Mouse (Mus musculus): ENCODE data around the gene Iqcg. TPM values are rescaled to one million over a fixed set of nuclear protein-coding genes. Genes with fewer than 3 reads are reported as not detected.

Gene Iqcg
- polyA plus RNA-seq, 1 experiment from 2014 or later, result 1.2 TPM

DNA sequence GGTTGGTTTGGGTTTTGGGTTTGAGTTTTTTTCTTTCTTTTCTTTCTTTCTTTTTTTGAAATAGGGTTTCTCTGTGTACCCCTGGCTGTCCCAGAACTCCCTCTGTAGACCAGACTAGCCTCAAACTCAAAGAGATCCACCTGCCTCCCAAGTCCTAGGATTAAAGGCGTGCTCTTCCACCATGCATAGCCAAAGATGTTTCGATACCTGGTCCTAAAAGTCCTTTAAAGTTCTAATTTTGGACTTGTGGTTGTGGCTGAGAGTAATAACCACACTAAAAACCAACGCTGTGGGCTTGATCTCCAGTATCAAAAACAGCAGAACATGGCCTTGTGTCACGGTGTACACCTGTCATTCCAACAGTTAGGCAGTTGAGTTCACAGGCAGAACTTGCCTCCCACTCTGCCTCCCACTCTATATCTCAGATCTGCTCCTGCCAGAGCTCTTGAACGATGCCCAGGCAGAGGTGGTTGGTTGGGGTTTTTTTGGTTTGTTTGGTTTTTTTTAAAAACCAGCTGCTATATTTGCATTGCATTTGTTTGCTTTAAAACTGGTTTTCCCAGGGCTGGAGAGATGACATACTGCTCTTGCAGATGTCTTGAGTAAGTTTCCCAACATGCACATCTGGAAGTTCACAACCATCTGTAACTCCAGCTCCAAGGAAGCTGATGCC, 38.2 kb downstream of the Iqcg start:
- Histone ChIP-seq H3K27ac (ENCODE audit: low read depth) (no peak overlapping the region), H3K27me3 (replicated peaks; ENCODE audit: control insufficient read depth, insufficient read depth, low read length) (no peaks in the 10 kb centered on the region), H3K4me3 (ENCODE audit: low read depth, low read length) (no peak overlapping the region), H3K9ac (ENCODE audit: low read length) (no peak overlapping the region), H3K36me3 (ENCODE audit: control insufficient read depth, insufficient read depth, low read length) (peaks cover 27% of the 10 kb centered on the region), H3K4me1 (replicated peaks; ENCODE audit: control insufficient read depth, insufficient read depth, low read length) (no peaks in the 10 kb centered on the region), H3K9me3 (ENCODE audit: control insufficient read depth, low read length) (no peaks in the 10 kb centered on the region), H3K4me2 (ENCODE audit: low read length) (no peak overlapping the region)
- ATAC-seq (replicated peaks; ENCODE audit: low FRiP score, low TSS enrichment, low read depth) (no peak), DNase-seq (ENCODE audit: low spot score) (no peak)
- WGBS, result 72% methylated on average over 5 of the region's 5 CpGs

DNA sequence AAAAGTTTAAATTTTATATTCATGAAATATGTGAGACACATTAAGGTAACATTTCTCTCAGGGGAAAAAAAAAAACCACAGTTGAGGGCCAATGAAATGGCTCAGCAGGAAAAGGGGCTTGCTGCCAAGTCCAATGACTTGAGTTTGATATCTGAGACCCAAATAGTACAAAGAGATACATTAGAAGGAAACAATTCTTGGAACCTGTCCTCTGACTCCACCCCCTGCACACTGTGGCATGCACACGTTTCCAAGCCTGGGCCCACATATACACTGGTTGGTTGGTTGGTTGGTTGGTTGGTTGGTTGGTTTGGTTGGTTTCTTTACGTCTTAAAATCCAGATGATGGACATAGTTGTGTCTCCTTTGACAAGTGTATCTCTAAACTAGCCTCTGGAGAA, 40.0 kb downstream of the Iqcg start:
- Histone ChIP-seq H3K9me3 (ENCODE audit: control insufficient read depth, low read length) (no peaks in the 10 kb centered on the region), H3K27ac (ENCODE audit: low read depth) (no peak overlapping the region), H3K27me3 (replicated peaks; ENCODE audit: control insufficient read depth, insufficient read depth, low read length) (no peaks in the 10 kb centered on the region), H3K9ac (ENCODE audit: low read length) (no peak overlapping the region), H3K4me1 (replicated peaks; ENCODE audit: control insufficient read depth, insufficient read depth, low read length) (no peaks in the 10 kb centered on the region), H3K4me2 (ENCODE audit: low read length) (no peak overlapping the region), H3K36me3 (ENCODE audit: control insufficient read depth, insufficient read depth, low read length) (peaks cover 39% of the 10 kb centered on the region), H3K4me3 (ENCODE audit: low read depth, low read length) (no peak overlapping the region)
- ATAC-seq (replicated peaks; ENCODE audit: low FRiP score, low TSS enrichment, low read depth), result no peak
- 90% methylated on average over 2 of the region's 2 CpGs for WGBS
- no peak for DNase-seq (ENCODE audit: low spot score)

DNA sequence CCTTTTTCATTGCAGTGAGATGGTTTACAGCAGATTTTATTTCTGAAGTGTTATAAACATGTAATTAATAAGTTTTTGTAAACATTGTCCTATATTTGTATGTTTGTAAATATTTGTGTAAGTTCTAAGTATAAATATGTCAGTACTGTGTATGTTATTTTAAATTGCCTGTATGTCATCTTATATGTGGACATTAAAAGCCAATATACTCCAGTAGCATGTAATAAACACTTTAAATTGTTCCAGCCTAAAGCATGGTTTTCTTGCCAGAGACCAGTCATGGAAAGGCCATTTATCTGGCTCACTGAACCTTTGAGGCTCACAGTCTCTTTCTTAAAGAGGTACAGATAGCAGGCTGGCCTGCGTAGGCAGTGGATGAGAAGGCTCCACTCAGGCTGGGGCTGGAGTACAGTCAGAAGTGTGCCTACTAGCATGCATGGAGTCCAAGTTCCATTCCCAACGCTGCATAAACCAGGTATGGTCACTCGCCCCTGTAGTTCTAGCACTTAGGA, 40.6 kb downstream of the Iqcg start:
- Histone ChIP-seq H3K4me3 (ENCODE audit: low read depth, low read length) (no peak overlapping the region), H3K27ac (ENCODE audit: low read depth) (no peak overlapping the region), H3K9me3 (ENCODE audit: control insufficient read depth, low read length) (no peaks in the 10 kb centered on the region), H3K4me1 (replicated peaks; ENCODE audit: control insufficient read depth, insufficient read depth, low read length) (no peaks in the 10 kb centered on the region), H3K9ac (ENCODE audit: low read length) (no peak overlapping the region), H3K36me3 (ENCODE audit: control insufficient read depth, insufficient read depth, low read length) (peaks cover 40% of the 10 kb centered on the region), H3K27me3 (replicated peaks; ENCODE audit: control insufficient read depth, insufficient read depth, low read length) (no peaks in the 10 kb centered on the region), H3K4me2 (ENCODE audit: low read length) (no peak overlapping the region)
- no peak for DNase-seq (ENCODE audit: low spot score)
- whole genome bisulfite sequencing, result 90% methylated on average over 3 of the region's 3 CpGs
- ATAC-seq (replicated peaks; ENCODE audit: low FRiP score, low TSS enrichment, low read depth), result no peak

DNA sequence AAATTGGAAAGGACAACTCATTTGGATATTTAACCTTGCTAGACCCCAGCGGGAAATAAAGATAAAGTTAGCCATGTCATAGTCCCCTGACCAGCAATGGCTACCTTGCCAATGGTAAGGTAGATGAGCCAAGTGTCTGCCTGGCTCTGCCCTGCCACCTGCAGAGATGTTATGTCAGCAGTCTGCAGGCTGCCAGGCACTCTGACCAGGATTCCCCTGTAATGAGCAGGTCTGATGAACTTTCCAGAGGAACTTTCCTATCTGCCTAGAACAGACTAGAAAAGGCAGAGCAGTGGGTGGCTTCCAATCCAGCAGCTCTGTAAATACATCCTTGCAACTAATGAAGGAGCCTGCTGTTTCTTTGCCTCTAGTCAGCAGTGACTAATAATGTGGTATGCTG, 41.1 kb downstream of the Iqcg start:
- Histone ChIP-seq H3K9me3 (ENCODE audit: control insufficient read depth, low read length) (no peaks in the 10 kb centered on the region), H3K27me3 (replicated peaks; ENCODE audit: control insufficient read depth, insufficient read depth, low read length) (no peaks in the 10 kb centered on the region), H3K27ac (ENCODE audit: low read depth) (no peak overlapping the region), H3K4me3 (ENCODE audit: low read depth, low read length) (no peak overlapping the region), H3K36me3 (ENCODE audit: control insufficient read depth, insufficient read depth, low read length) (peaks cover 45% of the 10 kb centered on the region), H3K9ac (ENCODE audit: low read length) (no peak overlapping the region), H3K4me1 (replicated peaks; ENCODE audit: control insufficient read depth, insufficient read depth, low read length) (no peaks in the 10 kb centered on the region), H3K4me2 (ENCODE audit: low read length) (no peak overlapping the region)
- WGBS, result 91% methylated on average over 1 of the region's 1 CpGs
- DNase-seq (ENCODE audit: low spot score) (no peak), ATAC-seq (replicated peaks; ENCODE audit: low FRiP score, low TSS enrichment, low read depth) (no peak)

DNA sequence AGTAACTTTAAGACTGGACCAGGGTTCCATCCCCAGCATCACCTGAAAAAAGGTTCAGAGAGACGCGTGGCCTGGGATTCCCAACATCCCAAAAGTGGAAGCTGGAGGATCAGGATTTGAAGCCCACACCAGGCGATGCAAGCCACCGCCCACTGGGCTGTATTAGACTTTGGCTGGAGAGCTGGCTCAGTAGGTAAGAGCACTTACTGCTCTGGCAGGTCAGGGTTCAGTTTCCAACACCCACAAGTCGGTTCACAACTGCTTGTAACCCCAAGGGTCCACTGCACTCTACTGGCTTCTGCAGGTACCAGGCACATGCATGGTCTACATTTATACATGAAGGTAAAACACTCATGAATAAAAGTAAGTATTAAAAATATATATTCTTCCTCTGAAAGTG, 42.2 kb downstream of the Iqcg start:
- Histone ChIP-seq H3K4me3 (ENCODE audit: low read depth, low read length) (no peak overlapping the region), H3K9ac (ENCODE audit: low read length) (no peak overlapping the region), H3K27me3 (replicated peaks; ENCODE audit: control insufficient read depth, insufficient read depth, low read length) (no peaks in the 10 kb centered on the region), H3K27ac (ENCODE audit: low read depth) (no peak overlapping the region), H3K9me3 (ENCODE audit: control insufficient read depth, low read length) (no peaks in the 10 kb centered on the region), H3K4me2 (ENCODE audit: low read length) (no peak overlapping the region), H3K36me3 (ENCODE audit: control insufficient read depth, insufficient read depth, low read length) (peaks cover 55% of the 10 kb centered on the region), H3K4me1 (replicated peaks; ENCODE audit: control insufficient read depth, insufficient read depth, low read length) (no peaks in the 10 kb centered on the region)
- DNase-seq (ENCODE audit: low spot score) (no peak), ATAC-seq (replicated peaks; ENCODE audit: low FRiP score, low TSS enrichment, low read depth) (no peak)
- WGBS, result 93% methylated on average over 5 of the region's 5 CpGs

DNA sequence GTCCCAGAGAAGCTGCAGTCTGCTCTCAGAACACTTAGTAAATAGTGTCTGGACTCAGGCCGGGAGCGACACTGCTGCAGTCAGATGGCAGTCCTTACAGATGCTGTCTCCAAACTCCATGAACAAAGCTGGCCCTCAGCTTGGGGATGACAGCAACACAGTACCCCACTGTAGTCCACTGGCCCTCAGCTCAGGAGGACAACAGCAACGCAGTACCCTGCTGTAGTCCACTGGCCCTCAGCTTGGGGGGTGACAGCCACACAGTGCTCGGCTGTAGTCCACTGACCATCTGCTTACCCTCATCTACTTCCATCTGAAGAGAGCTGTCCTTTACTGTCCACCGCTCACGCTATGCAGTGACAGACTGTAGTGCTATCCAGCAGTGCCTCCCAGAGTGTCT, 45.9 kb downstream of the Iqcg start:
- no peaks in the 10 kb centered on the region for H3K4me1 ChIP-seq (replicated peaks; ENCODE audit: control insufficient read depth, insufficient read depth, low read length)
- no peak for DNase-seq (ENCODE audit: low spot score)
- no peak overlapping the region for H3K9ac ChIP-seq (ENCODE audit: low read length)
- H3K4me3 ChIP-seq (ENCODE audit: low read depth, low read length), result no peak overlapping the region
- ATAC-seq (replicated peaks; ENCODE audit: low FRiP score, low TSS enrichment, low read depth), result no peak
- no peaks in the 10 kb centered on the region for H3K9me3 ChIP-seq (ENCODE audit: control insufficient read depth, low read length)
- no peak overlapping the region for H3K27ac ChIP-seq (ENCODE audit: low read depth)
- H3K4me2 ChIP-seq (ENCODE audit: low read length), result no peak overlapping the region
- peaks cover 84% of the 10 kb centered on the region for H3K36me3 ChIP-seq (ENCODE audit: control insufficient read depth, insufficient read depth, low read length)
- WGBS, result 93% methylated on average over 6 of the region's 6 CpGs
- H3K27me3 ChIP-seq (replicated peaks; ENCODE audit: control insufficient read depth, insufficient read depth, low read length), result no peaks in the 10 kb centered on the region

- ATAC-seq (replicated peaks; ENCODE audit: low FRiP score, low TSS enrichment, low read depth) (no peak), DNase-seq (ENCODE audit: low spot score) (no peak)
- no peak overlapping the region for H3K4me3 ChIP-seq (ENCODE audit: low read depth, low read length)
- WGBS, result 93% methylated on average over 7 of the region's 7 CpGs
- no peaks in the 10 kb centered on the region for H3K9me3 ChIP-seq (ENCODE audit: control insufficient read depth, low read length)
- H3K36me3 ChIP-seq (ENCODE audit: control insufficient read depth, insufficient read depth, low read length), result peaks cover 71% of the 10 kb centered on the region
- no peaks in the 10 kb centered on the region for H3K4me1 ChIP-seq (replicated peaks; ENCODE audit: control insufficient read depth, insufficient read depth, low read length)
- no peak overlapping the region for H3K9ac ChIP-seq (ENCODE audit: low read length)
- H3K4me2 ChIP-seq (ENCODE audit: low read length), result no peak overlapping the region
- no peak overlapping the region for H3K27ac ChIP-seq (ENCODE audit: low read depth)
- H3K27me3 ChIP-seq (replicated peaks; ENCODE audit: control insufficient read depth, insufficient read depth, low read length), result no peaks in the 10 kb centered on the region
Measured at GRCm38 (mm10) chr16:33007436-33007835, 48.6 kb downstream of the Iqcg start.

- no peak for DNase-seq (ENCODE audit: low spot score)
- H3K4me1 ChIP-seq (replicated peaks; ENCODE audit: control insufficient read depth, insufficient read depth, low read length), result no peaks in the 10 kb centered on the region
- no peak overlapping the region for H3K4me3 ChIP-seq (ENCODE audit: low read depth, low read length)
- no peak overlapping the region for H3K27ac ChIP-seq (ENCODE audit: low read depth)
- H3K9ac ChIP-seq (ENCODE audit: low read length), result no peak overlapping the region
- peaks cover 69% of the 10 kb centered on the region for H3K36me3 ChIP-seq (ENCODE audit: control insufficient read depth, insufficient read depth, low read length)
- ATAC-seq (replicated peaks; ENCODE audit: low FRiP score, low TSS enrichment, low read depth), result no peak
- no peak overlapping the region for H3K4me2 ChIP-seq (ENCODE audit: low read length)
- no peaks in the 10 kb centered on the region for H3K27me3 ChIP-seq (replicated peaks; ENCODE audit: control insufficient read depth, insufficient read depth, low read length)
- 94% methylated on average over 7 of the region's 7 CpGs for WGBS
- H3K9me3 ChIP-seq (ENCODE audit: control insufficient read depth, low read length), result no peaks in the 10 kb centered on the region
Measured at GRCm38 (mm10) chr16:33006888-33007287, 49.1 kb downstream of the Iqcg start.

- no peaks in the 10 kb centered on the region for H3K9me3 ChIP-seq (ENCODE audit: control insufficient read depth, low read length)
- no peaks in the 10 kb centered on the region for H3K4me1 ChIP-seq (replicated peaks; ENCODE audit: control insufficient read depth, insufficient read depth, low read length)
- ATAC-seq (replicated peaks; ENCODE audit: low FRiP score, low TSS enrichment, low read depth) (no peak), DNase-seq (ENCODE audit: low spot score) (no peak)
- H3K27me3 ChIP-seq (replicated peaks; ENCODE audit: control insufficient read depth, insufficient read depth, low read length), result no peaks in the 10 kb centered on the region
- H3K4me2 ChIP-seq (ENCODE audit: low read length), result no peak overlapping the region
- H3K27ac ChIP-seq (ENCODE audit: low read depth), result no peak overlapping the region
- H3K4me3 ChIP-seq (ENCODE audit: low read depth, low read length), result no peak overlapping the region
- WGBS, result 53% methylated on average over 9 of the region's 9 CpGs
- H3K36me3 ChIP-seq (ENCODE audit: control insufficient read depth, insufficient read depth, low read length), result peaks cover 78% of the 10 kb centered on the region
- no peak overlapping the region for H3K9ac ChIP-seq (ENCODE audit: low read length)
Measured at GRCm38 (mm10) chr16:33005216-33005615, 50.8 kb downstream of the Iqcg start.
